Mouse (Mus musculus): ENCODE data around the gene Snx20.

Snx20 gene

DNA sequence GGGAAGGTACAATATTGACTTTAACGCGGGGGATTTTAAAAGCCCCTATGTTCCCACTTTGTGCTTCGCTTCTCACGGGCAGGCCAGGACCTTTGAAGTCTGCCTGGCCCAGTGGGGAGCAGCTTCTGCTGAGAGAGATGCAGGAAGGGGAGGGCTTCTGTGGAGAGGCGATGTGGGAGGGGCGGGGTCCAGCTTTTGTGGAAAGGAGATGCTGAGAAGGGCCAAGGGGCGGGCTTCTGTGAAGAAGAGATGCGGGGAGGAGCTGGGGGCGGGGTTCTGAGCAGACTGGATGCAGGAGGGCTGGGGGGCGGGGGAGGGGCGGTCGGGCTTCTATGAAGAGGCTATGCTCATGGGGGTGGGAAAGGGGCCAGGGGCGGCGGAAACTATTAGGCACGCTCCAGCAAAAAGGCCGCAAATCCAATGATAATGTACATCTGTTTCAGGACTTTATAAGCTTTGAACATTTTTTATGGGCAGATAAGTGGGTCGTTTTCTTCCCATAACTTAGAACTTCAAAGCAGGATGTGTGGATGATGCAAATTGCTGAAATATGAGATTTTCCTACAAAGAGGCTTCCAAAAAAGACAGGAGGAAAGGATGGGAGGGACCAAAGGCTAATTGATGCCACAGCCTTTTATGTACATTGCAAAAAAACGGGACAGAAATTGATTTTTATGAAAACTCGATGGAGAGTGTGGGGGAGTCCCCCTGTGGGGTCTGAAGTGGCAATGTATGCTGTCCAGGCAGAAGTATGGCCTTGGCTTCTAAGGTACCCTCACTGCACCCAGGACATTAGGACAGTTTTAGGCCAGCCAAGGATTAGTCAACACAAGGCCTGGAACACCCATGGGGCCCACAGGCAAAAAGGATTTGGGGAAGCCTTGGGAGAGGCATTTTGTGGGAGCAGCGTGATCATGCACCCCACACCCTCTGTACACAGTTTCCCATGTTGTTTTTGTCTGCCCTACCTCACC, 31.6 kb downstream of the Snx20 start:
- no peak for DNase-seq (ENCODE audit: low read depth)

DNA sequence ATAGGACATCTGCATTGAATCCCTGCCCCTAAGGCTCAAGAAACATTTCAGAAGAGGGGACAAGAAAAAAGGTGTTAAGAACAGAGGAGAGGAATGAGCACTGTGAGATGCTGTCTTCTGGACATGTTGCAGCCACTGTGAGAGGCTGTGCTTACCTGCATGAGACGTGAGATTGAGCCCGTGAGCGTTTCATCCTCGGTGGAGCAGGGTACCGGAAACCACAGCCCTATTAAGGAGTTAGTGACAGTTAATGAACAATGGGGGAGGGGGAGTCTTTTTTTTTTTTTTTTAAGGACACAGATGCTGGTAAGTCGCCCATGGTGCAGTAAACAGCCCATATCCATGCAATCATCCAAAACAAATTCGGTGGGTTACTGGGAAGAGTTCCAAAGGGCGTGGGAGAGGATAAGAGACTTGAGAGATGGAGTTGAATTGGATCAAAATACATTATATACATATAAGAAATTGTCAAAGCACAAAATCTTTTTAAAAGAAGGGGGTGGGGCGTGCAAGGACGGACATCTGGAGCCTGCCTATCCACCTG, 32.4 kb downstream of the Snx20 start:
- DNase-seq (ENCODE audit: low read depth): no peak

DNA sequence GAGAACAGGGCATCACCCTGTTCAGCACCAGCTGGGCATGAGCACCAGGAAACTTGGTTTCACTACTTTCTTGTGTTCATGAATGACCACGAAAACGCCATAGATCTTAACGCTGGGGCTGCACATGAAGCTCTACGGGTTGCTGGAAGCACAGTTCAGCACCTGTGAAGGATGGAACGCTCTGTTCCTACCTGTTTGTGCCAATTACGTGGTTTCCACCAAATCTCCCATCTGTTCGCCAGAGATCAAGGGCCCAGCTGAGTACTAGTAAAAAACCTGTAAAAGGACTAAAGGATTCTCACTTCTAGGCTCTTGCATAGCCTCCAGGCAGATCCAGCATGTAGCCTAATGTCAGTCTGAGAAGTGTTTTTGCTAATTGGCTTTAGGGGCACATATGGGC, 36.4 kb downstream of the Snx20 start:
- no peak for DNase-seq (ENCODE audit: low read depth)

DNA sequence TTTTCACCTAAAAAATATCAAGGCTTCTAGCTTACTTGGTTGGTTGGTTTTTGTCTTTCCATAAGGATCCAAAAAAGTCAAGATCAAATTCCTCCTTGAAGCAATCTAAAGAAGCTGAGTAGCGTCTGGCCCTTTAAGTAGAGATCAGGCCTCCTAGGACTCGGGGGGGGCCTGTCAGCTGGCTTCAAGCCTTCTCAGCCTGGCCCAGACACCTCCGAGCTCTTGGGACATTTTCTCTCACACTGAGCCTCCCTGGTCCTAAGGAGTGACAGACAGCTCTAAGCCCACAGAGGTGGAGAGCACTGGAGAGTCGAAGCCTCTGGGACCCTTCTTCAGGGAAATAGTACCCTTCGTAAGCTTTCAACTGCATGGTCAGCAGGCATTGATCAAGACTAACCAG, 37.4 kb downstream of the Snx20 start:
- no peak for DNase-seq (ENCODE audit: low read depth)

DNA sequence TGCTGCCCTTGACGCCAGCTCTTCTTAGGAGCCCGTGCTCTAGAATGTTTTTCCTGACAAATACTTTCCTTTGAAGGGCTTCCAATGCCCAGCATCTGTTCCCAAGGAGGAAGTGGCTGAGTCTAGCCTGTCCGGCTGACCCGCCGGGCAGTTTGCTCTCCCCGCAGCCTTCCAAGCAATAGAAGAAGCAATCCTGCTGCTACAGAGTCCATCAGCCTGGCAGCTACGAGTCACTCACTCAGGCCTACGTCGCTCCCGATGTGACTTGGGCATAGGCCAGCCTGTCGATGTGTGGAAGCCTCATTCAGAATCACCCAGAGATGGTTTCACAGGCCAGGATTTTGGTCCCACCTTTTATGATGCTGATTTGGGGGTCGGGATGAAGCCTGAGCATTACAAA, 39.9 kb downstream of the Snx20 start:
- DNase-seq (ENCODE audit: low read depth): no peak

DNA sequence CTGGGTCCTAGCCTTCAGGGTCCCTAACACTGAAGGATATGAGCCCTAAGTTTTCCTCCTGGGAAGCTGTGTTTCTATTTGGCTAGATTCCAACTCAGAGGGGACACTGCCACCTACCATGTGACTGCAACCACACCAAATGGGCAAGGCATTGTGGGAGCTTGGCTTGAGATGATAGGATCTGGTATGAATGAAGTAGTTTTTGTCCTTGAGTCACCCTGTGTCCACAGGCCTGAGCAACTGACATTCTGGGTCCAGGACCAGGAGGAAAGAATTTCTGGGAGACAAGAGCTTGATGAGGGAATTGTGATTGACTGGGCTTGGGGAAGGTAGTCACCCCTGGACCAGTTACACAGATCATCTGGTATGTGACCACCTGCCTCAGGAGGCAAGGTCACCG, 42.0 kb downstream of the Snx20 start:
- no peak for DNase-seq (ENCODE audit: low read depth)

DNA sequence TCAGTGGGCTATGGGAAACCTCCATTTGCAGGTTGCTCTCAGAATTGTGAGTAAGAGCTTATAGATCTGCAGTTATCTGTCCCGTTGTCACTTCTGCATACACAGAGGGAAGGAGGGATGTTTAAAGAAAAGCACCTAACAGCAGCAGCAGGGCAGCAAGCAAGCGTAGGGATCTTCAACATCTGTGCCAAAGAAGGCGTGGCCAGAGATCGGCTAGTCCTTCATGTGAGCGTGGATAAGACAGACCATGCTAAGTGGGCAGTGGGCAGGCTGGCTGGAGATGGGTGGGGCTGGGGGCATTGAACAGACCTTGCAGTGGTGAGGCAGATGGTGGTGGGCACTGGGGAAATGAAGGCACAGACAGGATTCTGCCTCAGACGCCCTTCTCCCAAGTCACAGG, 45.7 kb downstream of the Snx20 start:
- DNase-seq (ENCODE audit: low read depth): no peak

DNA sequence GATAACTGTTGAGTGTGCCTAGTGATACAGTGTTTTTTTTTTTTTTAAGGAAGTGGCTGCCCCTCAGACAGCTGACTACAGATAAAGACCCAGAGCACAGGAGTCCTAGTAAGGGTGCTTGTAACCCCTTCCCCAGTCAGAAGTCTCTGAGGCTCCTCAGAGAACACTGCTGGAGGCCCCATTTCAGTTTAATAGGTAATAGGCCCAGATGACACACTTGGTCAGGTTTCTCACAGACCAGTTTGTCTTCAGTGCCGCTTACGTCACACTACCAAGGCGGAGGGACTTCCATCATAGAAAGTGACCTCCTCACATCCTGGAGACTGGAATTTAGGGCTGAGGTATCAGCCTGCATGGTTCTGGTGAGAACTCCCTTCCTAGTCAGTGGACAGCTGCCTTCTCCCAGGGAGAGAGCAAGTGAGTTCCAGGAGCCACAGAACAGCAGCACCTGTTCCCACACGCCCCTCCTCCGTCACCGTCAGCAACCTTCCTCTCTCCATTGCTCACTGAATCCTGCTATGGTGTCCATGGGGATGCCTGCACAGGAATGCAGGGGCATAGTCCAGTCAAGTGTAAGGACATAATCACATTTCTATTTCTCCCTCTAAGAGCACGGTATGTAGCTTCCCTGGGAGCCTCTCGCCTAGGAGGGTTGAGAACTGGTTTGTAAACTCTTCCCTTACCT, 47.6 kb downstream of the Snx20 start:
- DNase-seq (ENCODE audit: low read depth): no peak

GRCm38 (mm10) chr8:88583863-88584262, 52.1 kb downstream of the Snx20 start:
- DNase-seq (ENCODE audit: low read depth): no peak

- DNase-seq (ENCODE audit: low read depth): no peak
Observed at GRCm38 (mm10) chr8:88580785-88581184, 55.1 kb downstream of the Snx20 start.

- no peak for DNase-seq (ENCODE audit: low read depth)
Observed at GRCm38 (mm10) chr8:88579668-88580330, 56.1 kb downstream of the Snx20 start.

- no peak for DNase-seq (ENCODE audit: low read depth)
Observed at GRCm38 (mm10) chr8:88579246-88579645, 56.7 kb downstream of the Snx20 start.

GRCm38 (mm10) chr8:88578413-88579175, 57.3 kb downstream of the Snx20 start:
- DNase-seq (ENCODE audit: low read depth): no peak

GRCm38 (mm10) chr8:88577666-88578065, 58.3 kb downstream of the Snx20 start:
- no peak for DNase-seq (ENCODE audit: low read depth)
